Mouse (Mus musculus): ENCODE measurements around the gene Tmem140.

GRCm38 (mm10) chr6:34879911-34880475 is 17.0 kb downstream of the Tmem140 start:
- TF ChIP-seq CTCF (IDR thresholded peaks at IDR 0.05; ENCODE audit: control insufficient read depth, insufficient read depth, insufficient read length): no peak
- TF ChIP-seq USF1 (IDR thresholded peaks at IDR 0.05; ENCODE audit: low read depth): no peak
- TF ChIP-seq MYOG (IDR thresholded peaks at IDR 0.05; ENCODE audit: control insufficient read depth, extremely low read depth, insufficient read length): no peak

Data from C2C12 (cell line).